Mouse (Mus musculus) erythroblast, embryonic 14.5 days (primary cell): ENCODE measurements around the gene Tex37. TPM values are rescaled to one million over a fixed set of nuclear protein-coding genes. Genes with fewer than 3 reads are reported as not detected.

ENCODE experiments used
- H3K27me3 ChIP-seq: 2 replicates; pipeline ENCODE4 v1.6.1; 2012; ENCODE audit warnings: inconsistent platforms; ENCODE audit not compliant: control insufficient read depth
- H3K36me3 ChIP-seq: 2 replicates; pipeline ENCODE4 v1.6.1; 2012; ENCODE audit warnings: mild to moderate bottlenecking, inconsistent platforms; ENCODE audit not compliant: control insufficient read depth
- H3K4me1 ChIP-seq: 2 replicates; pipeline ENCODE4 v1.6.1; 2012; ENCODE audit warnings: inconsistent platforms; ENCODE audit not compliant: control insufficient read depth
- H3K4me3 ChIP-seq: replicated peaks from 2 replicates; pipeline ENCODE3; 2012; ENCODE audit warnings: moderate library complexity, mild to moderate bottlenecking, inconsistent platforms
- H3K9me3 ChIP-seq: 2 replicates; pipeline ENCODE4 v1.6.1; 2012; ENCODE audit warnings: low read length, inconsistent platforms, mixed read lengths; ENCODE audit not compliant: control insufficient read depth
- GATA1 ChIP-seq: IDR thresholded peaks from 2 replicates; pipeline ENCODE4 v1.6.1; 2012; ENCODE audit warnings: low read length, inconsistent platforms, mixed read lengths
- TAL1 ChIP-seq: IDR thresholded peaks from 3 replicates; pipeline ENCODE4 v1.6.1; 2012; ENCODE audit warnings: low read length, inconsistent platforms, mixed read lengths
- polyA plus RNA-seq: library from polyadenylated mRNA; stranded (reverse); fragments of >175 nt; gene quantifications from 2 replicates; pipeline ENCODE4 v1.2.3, GENCODE M21; 2012

The Tex37 gene
- polyA plus RNA-seq, 1 experiment = not detected

DNA sequence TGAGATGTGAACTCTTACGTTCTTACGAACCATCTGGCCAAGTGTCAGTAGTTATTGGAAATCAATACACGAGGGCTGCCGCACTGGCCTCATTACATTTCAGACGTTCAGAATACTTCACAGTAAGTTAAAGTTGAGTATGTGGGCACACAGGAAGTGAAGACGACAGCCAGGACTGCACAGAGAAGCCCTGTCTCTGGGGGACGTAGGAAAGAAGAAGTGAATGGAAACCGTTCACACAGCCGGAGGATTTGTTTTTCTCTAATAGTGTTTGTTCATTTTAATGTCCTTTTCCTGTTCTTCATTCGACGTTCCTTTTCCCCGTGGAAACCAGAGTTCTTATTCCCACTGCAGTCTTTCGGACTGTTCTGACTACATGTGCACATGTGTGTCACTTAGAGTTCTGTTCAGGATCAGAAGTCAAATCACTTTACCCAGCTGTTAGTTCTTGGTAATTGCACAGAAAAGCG, 47.2 kb downstream of the Tex37 start:
- H3K9me3 ChIP-seq = no peaks in the 10 kb centered on the region
- H3K4me3 ChIP-seq = no peak overlapping the region
- no peaks in the 10 kb centered on the region for H3K27me3 ChIP-seq
- H3K36me3 ChIP-seq = peaks cover under 1% of the 10 kb centered on the region
- H3K4me1 ChIP-seq = no peaks in the 10 kb centered on the region; the same call in 1 of the 2 replicates
- TF ChIP-seq TAL1 (no peak), GATA1 (no peak)

GRCm38 (mm10) chr6:70867297-70867696, 51.4 kb downstream of the Tex37 start:
- TF ChIP-seq GATA1 = no peak
- TF ChIP-seq TAL1 = no peak
- Histone ChIP-seq H3K27me3 (no peaks in the 10 kb centered on the region), H3K4me3 (no peak overlapping the region), H3K4me1 (peaks cover 7% of the 10 kb centered on the region), H3K9me3 (no peaks in the 10 kb centered on the region), H3K36me3 (peaks cover 7% of the 10 kb centered on the region)

GRCm38 (mm10) chr6:70866761-70867160, 52.0 kb downstream of the Tex37 start:
- no peaks in the 10 kb centered on the region for H3K27me3 ChIP-seq
- H3K4me1 ChIP-seq = peaks cover 12% of the 10 kb centered on the region
- H3K36me3 ChIP-seq = peaks cover 11% of the 10 kb centered on the region
- H3K4me3 ChIP-seq = no peak overlapping the region
- TF ChIP-seq TAL1 (no peak), GATA1 (no peak)
- peaks cover 2% of the 10 kb centered on the region; the same call in 1 of the 2 replicates for H3K9me3 ChIP-seq

DNA sequence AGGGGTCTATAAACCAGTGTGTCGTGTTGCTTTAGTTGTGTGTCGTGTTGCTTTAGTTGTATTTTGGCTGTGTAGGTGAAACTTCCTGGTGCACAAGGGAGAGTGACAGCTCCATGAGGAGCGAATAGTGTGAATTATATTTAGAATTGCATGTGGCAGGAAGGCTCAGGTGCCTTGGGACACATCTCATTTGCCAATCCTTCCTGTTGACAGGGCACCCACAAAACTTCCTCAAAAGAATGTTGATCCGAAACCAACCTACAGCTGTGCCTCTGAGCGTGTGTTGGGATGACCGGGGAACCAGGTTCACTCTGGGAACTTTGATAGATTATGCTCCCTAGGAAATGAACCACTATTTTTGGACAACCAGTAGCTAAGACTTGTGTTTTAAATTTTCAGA, 54.4 kb downstream of the Tex37 start:
- peaks cover 21% of the 10 kb centered on the region for H3K36me3 ChIP-seq
- TF ChIP-seq TAL1 = no peak
- TF ChIP-seq GATA1 = no peak
- H3K4me3 ChIP-seq = no peak overlapping the region
- peaks cover 2% of the 10 kb centered on the region; the same call in 1 of the 2 replicates for H3K9me3 ChIP-seq
- H3K4me1 ChIP-seq = peaks cover 12% of the 10 kb centered on the region
- no peaks in the 10 kb centered on the region for H3K27me3 ChIP-seq

Other genes starting within 250 kb of the Tex37 start
- 1.7 and 3.0 TPM in 2 replicates for gene Rpia, start 126.7 kb downstream of the Tex37 start, polyA plus RNA-seq
- gene Eif2ak3, start 74.4 kb downstream of the Tex37 start, polyA plus RNA-seq = 0.09 and 0.44 TPM in 2 replicates
- not detected in 2 replicates for gene Foxi3, start 37.6 kb upstream of the Tex37 start, polyA plus RNA-seq
- gene Thnsl2, start 225.5 kb upstream of the Tex37 start, polyA plus RNA-seq = not detected in 2 replicates